In the genomic region with DNA sequence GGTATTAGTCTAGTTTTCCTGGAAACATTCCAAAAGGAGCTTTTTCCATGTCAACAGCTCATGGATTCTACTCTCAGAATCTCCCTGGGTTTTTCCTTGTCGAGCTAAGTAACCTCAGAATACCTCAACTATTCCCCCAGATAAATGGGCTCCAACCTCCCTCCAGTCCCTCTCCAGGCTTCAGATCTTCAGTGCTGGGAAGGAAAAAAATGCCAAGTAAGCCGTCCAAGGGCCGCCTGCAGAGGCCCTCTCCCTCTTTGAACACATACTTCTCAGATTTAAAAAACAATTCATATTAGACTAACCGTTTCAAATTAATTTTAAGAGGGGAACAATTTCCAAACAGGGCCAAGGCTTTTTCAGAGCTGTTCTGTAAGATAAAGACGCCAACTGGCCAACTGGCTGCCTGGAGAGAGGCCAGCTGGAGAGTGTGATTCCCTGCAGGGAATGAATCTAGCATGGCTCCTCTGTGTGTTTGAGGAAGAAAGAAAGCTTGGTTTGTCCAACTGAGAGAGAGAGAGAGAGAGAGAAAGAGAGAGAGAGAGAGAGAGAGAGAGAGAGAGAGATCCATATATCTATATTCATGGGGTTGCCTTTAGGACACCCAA, we compare ENCODE assay signal across 9 mouse cellular contexts. TPM values are rescaled to one million over a fixed set of nuclear protein-coding genes. Genes with fewer than 3 reads are reported as not detected.
DNase-seq lines count a peak whose midpoint lies in the region; ATAC-seq lines count a peak whose summit lies in the region.
"Had no signal": no experiment of that assay in that cellular context is flagged by ENCODE, and none has a peak within 500 bp of the region (broad histone marks: within the 10 kb centered on the region; RNA-seq: fewer than 3 reads in every experiment).

No protein-coding gene starts in this region.

- H3K4me2 ChIP-seq in midbrain, embryonic 15.5 days, result no peak overlapping the region

- H3K4me3 ChIP-seq in midbrain, embryonic 15.5 days, result no peak overlapping the region

- no peaks in the 10 kb centered on the region for H3K9me3 ChIP-seq in midbrain, embryonic 15.5 days

- H3K36me3 ChIP-seq in midbrain, embryonic 15.5 days (replicated peaks), result no peaks in the 10 kb centered on the region

- WGBS in midbrain, embryonic 15.5 days, result 28% methylated on average over 5 of the region's 5 CpGs

- 0 out of 2 replicates have a peak, but pooled peaks have one; percentile 54 for ATAC-seq in midbrain, embryonic 15.5 days (replicated peaks)
- ATAC-seq: intestine, embryonic 16.5 days had no signal

- H3K27me3 ChIP-seq in midbrain, embryonic 15.5 days (replicated peaks), result no peaks in the 10 kb centered on the region

- no peak overlapping the region for H3K9ac ChIP-seq in midbrain, embryonic 15.5 days

- H3K27ac ChIP-seq in midbrain, embryonic 15.5 days, result no peak overlapping the region

- no peaks in the 10 kb centered on the region for H3K4me1 ChIP-seq in midbrain, embryonic 15.5 days

- peak; percentile 19 for DNase-seq in adrenal gland, adult 2 months
- DNase-seq in adrenal gland, adult 18-20 months (ENCODE audit: low spot score in 2 of 2), result no peak
- peak; percentile 22 to 39 for DNase-seq in left cerebral cortex, adult 18-20 months (ENCODE audit: low spot score in 2 of 2)
- no peak for DNase-seq in left cerebral cortex, adult 8-10 months (ENCODE audit: low spot score in 2 of 2)
- DNase-seq in cerebellum, postnatal 36 days, result peak; percentile 69 to 70
- no peak for DNase-seq in spleen, postnatal 10 days (ENCODE audit: low spot score in 2 of 2)
- no peak for DNase-seq in thymus, adult 18-20 months

RNA-seq across cellular contexts. Expression of a gene that starts 37.2 kb away (rescaled TPM):
- 100 to 1,000 TPM; 283 to 345 TPM for total RNA-seq in adrenal gland, adult 2 months (2021)
- polyA plus RNA-seq in adrenal gland, adult 2 months (2012; rRNA removed), result 22.1 and 46.7 TPM in 2 replicates
- total RNA-seq in adrenal gland, adult 18-20 months (2021), result 100 to 1,000 TPM; 263 to 321 TPM
- total RNA-seq in left cerebral cortex, adult 18-20 months (2021), result 100 to 1,000 TPM; 189 to 200 TPM
- total RNA-seq in left cerebral cortex, adult 8-10 months (2022), result 100 to 1,000 TPM; 151 to 223 (median 185) TPM
- 273 and 287 TPM in 2 replicates for polyA plus RNA-seq in midbrain, embryonic 15.5 days (2015; fragmentation: Nextera tagmentation; extraction: Ambion mirVana)

Comparison
In these comparisons a context has a peak if more than half of its experiments do, and no peak if none do; other contexts are left out.
1. DNase-seq: peak in adrenal gland, adult 2 months (single experiment), left cerebral cortex, adult 18-20 months (2 of 2) and cerebellum, postnatal 36 days (2 of 2); none in adrenal gland, adult 18-20 months (0 of 2), left cerebral cortex, adult 8-10 months (0 of 2), spleen, postnatal 10 days (0 of 2) and thymus, adult 18-20 months (0 of 2).